Mouse (Mus musculus): Measurements from ENCODE around the gene Rnf141. TPM values are rescaled to one million over a fixed set of nuclear protein-coding genes. Genes with fewer than 3 reads are reported as not detected.

Gene Rnf141
- total RNA-seq (2021), result 10 to 100 TPM; 52.1 to 56.5 TPM
- long read RNA-seq, experiment 1, full-length matches to known transcripts, result 5 of 13 reads
- long read RNA-seq, experiment 1, partial matches to known transcripts, result 1 of 13 reads
- long read RNA-seq, experiment 1, other reads (novel, unspliced or antisense), result 7 of 13 reads
- long read RNA-seq, experiment 2, full-length matches to known transcripts, result 15 of 25 reads
- long read RNA-seq, experiment 2, partial matches to known transcripts, result 2 of 25 reads
- long read RNA-seq, experiment 2, other reads (novel, unspliced or antisense), result 8 of 25 reads

GRCm38 (mm10) chr7:110843916-110844874 lies at the start of gene Rnf141:
Gene Rnf141 (minus strand): TSS chr7:110844457.
- DNase-seq (ENCODE audit: low spot score in 2 of 2), result peak; percentile 85 to 88

GRCm38 (mm10) chr7:110891501-110891986 lies 47.3 kb upstream of the Rnf141 start:
- DNase-seq (ENCODE audit: low spot score in 2 of 2), result no peak

- DNase-seq (ENCODE audit: low spot score in 2 of 2), result no peak
These were observed 37.6 kb upstream of the Rnf141 start for GRCm38 (mm10) chr7:110881746-110882333.

GRCm38 (mm10) chr7:110878028-110878427 lies 33.8 kb upstream of the Rnf141 start:
- DNase-seq (ENCODE audit: low spot score in 2 of 2), result no peak

- DNase-seq (ENCODE audit: low spot score in 2 of 2), result no peak
These were observed 32.7 kb upstream of the Rnf141 start for GRCm38 (mm10) chr7:110876965-110877364.

- DNase-seq (ENCODE audit: low spot score in 2 of 2), result no peak
These were observed 24.6 kb upstream of the Rnf141 start for GRCm38 (mm10) chr7:110868807-110869206.

- DNase-seq (ENCODE audit: low spot score in 2 of 2), result no peak
These were observed 22.9 kb upstream of the Rnf141 start for GRCm38 (mm10) chr7:110867116-110867515.

- no peak for DNase-seq (ENCODE audit: low spot score in 2 of 2)
These were observed 21.8 kb upstream of the Rnf141 start for GRCm38 (mm10) chr7:110866021-110866420.

- DNase-seq (ENCODE audit: low spot score in 2 of 2), result no peak
These were observed 21.3 kb upstream of the Rnf141 start for GRCm38 (mm10) chr7:110865570-110865969.

GRCm38 (mm10) chr7:110865038-110865437 lies 20.8 kb upstream of the Rnf141 start:
- no peak for DNase-seq (ENCODE audit: low spot score in 2 of 2)

GRCm38 (mm10) chr7:110862751-110863289 lies 18.6 kb upstream of the Rnf141 start, which contains the start of gene Lyve1:
Gene Lyve1 (minus strand): TSS chr7:110863239.
- DNase-seq (ENCODE audit: low spot score in 2 of 2), result no peak

GRCm38 (mm10) chr7:110860129-110860528 lies 15.9 kb upstream of the Rnf141 start:
- no peak for DNase-seq (ENCODE audit: low spot score in 2 of 2)

GRCm38 (mm10) chr7:110855604-110856003 lies 11.3 kb upstream of the Rnf141 start:
- no peak for DNase-seq (ENCODE audit: low spot score in 2 of 2)

- DNase-seq (ENCODE audit: low spot score in 2 of 2), result no peak
These were observed 10.8 kb upstream of the Rnf141 start for GRCm38 (mm10) chr7:110854927-110855546.

GRCm38 (mm10) chr7:110854519-110854918 lies 10.3 kb upstream of the Rnf141 start:
- no peak for DNase-seq (ENCODE audit: low spot score in 2 of 2)

GRCm38 (mm10) chr7:110853611-110854010 lies 9.4 kb upstream of the Rnf141 start:
- DNase-seq (ENCODE audit: low spot score in 2 of 2), result no peak

- no peak for DNase-seq (ENCODE audit: low spot score in 2 of 2)
These were observed 7.4 kb upstream of the Rnf141 start for GRCm38 (mm10) chr7:110851541-110852203.

- no peak for DNase-seq (ENCODE audit: low spot score in 2 of 2)
These were observed 4.1 kb upstream of the Rnf141 start for GRCm38 (mm10) chr7:110848371-110848770.

GRCm38 (mm10) chr7:110847321-110847720 lies 3.1 kb upstream of the Rnf141 start:
- DNase-seq (ENCODE audit: low spot score in 2 of 2), result no peak

- DNase-seq (ENCODE audit: low spot score in 2 of 2), result no peak
These were observed 3.9 kb downstream of the Rnf141 start for GRCm38 (mm10) chr7:110840332-110840731.

Measured in adrenal gland, postnatal 4 days (tissue).